ENCODE assay signal across 24 mouse cellular contexts in the genomic region with DNA sequence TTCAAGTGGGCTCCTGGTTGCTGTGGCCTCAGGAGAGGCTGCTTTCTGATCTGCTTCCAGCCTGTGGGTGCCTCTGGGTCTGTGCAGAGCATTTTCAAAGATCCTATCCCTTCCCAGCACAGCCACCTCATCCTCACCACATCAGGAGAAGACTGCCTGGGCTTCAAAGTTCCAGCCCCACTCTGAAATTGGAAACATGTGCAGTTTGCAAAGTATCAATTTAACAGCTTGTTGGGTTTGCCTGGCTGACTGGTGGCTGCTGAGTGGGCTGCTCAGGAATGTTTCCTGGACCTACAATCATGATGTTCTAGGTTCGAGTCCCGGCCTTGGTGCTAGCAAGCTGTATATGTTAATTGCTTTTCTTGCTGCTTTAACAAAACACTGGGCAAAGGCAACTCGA. TPM values are rescaled to one million over a fixed set of nuclear protein-coding genes. Genes with fewer than 3 reads are reported as not detected.
DNase-seq lines count a peak whose midpoint lies in the region; ATAC-seq and TF ChIP-seq lines count a peak whose summit lies in the region.
"Had no signal": no experiment of that assay in that cellular context is flagged by ENCODE, and none has a peak within 500 bp of the region (broad histone marks: within the 10 kb centered on the region; RNA-seq: fewer than 3 reads in every experiment).

No protein-coding gene starts in this region.

- no peaks in the 10 kb centered on the region for H3K36me3 ChIP-seq in hindbrain, embryonic 10.5 days
- H3K36me3 ChIP-seq in hindbrain, embryonic 14.5 days (replicated peaks; ENCODE audit: control insufficient read depth, insufficient read depth) = no peaks in the 10 kb centered on the region
- H3K36me3 ChIP-seq in embryonic facial prominence, embryonic 14.5 days (ENCODE audit: control insufficient read depth, insufficient read depth, low read length) = no peaks in the 10 kb centered on the region
- no peaks in the 10 kb centered on the region for H3K36me3 ChIP-seq in stomach, postnatal 0 days (ENCODE audit: control insufficient read depth, insufficient read depth, low read length)
- H3K36me3 ChIP-seq: embryonic facial prominence, embryonic 12.5 days; heart, embryonic 15.5 days had no signal

- H3K27me3 ChIP-seq in hindbrain, embryonic 10.5 days (ENCODE audit: insufficient read depth, poor library complexity, severe bottlenecking) = 0 out of 2 replicates have a peak, but pooled peaks cover 2% of the 10 kb centered on the region
- no peaks in the 10 kb centered on the region for H3K27me3 ChIP-seq in hindbrain, embryonic 14.5 days (ENCODE audit: control insufficient read depth, insufficient read depth, low read length)
- no peaks in the 10 kb centered on the region for H3K27me3 ChIP-seq in embryonic facial prominence, embryonic 14.5 days (replicated peaks; ENCODE audit: control insufficient read depth, insufficient read depth, low read length)
- H3K27me3 ChIP-seq in stomach, postnatal 0 days (ENCODE audit: control insufficient read depth, insufficient read depth, low read length) = no peaks in the 10 kb centered on the region
- H3K27me3 ChIP-seq: embryonic facial prominence, embryonic 12.5 days; forebrain, embryonic 13.5 days; heart, embryonic 15.5 days had no signal

- H3K27ac ChIP-seq in hindbrain, embryonic 10.5 days = 0 out of 2 replicates have a peak overlapping the region, but pooled peaks have one; percentile 5
- no peak overlapping the region for H3K27ac ChIP-seq in hindbrain, embryonic 14.5 days
- no peak overlapping the region for H3K27ac ChIP-seq in embryonic facial prominence, embryonic 14.5 days (replicated peaks; ENCODE audit: low read depth, low read length)
- H3K27ac ChIP-seq in stomach, postnatal 0 days (replicated peaks) = no peak overlapping the region
- H3K27ac ChIP-seq: embryonic facial prominence, embryonic 12.5 days; forebrain, embryonic 13.5 days; gastrocnemius, adult 2 months; heart, embryonic 15.5 days had no signal

- no peak overlapping the region for H3K9ac ChIP-seq in hindbrain, embryonic 14.5 days
- no peak overlapping the region for H3K9ac ChIP-seq in embryonic facial prominence, embryonic 14.5 days (ENCODE audit: low read depth, low read length)
- H3K9ac ChIP-seq in stomach, postnatal 0 days (ENCODE audit: low read length) = no peak overlapping the region
- H3K9ac ChIP-seq: embryonic facial prominence, embryonic 12.5 days; forebrain, embryonic 13.5 days; forebrain, postnatal 0 days; heart, embryonic 15.5 days had no signal

- no peaks in the 10 kb centered on the region for H3K9me3 ChIP-seq in hindbrain, embryonic 10.5 days
- H3K9me3 ChIP-seq in hindbrain, embryonic 14.5 days (ENCODE audit: control insufficient read depth, low read length) = no peaks in the 10 kb centered on the region
- H3K9me3 ChIP-seq in embryonic facial prominence, embryonic 14.5 days (ENCODE audit: control insufficient read depth, low read length) = no peaks in the 10 kb centered on the region
- H3K9me3 ChIP-seq in stomach, postnatal 0 days (ENCODE audit: control insufficient read depth, low read length) = no peaks in the 10 kb centered on the region
- H3K9me3 ChIP-seq: embryonic facial prominence, embryonic 12.5 days; forebrain, embryonic 13.5 days; heart, embryonic 15.5 days had no signal

- no peak overlapping the region for H3K4me3 ChIP-seq in hindbrain, embryonic 10.5 days
- H3K4me3 ChIP-seq in hindbrain, embryonic 14.5 days (replicated peaks; ENCODE audit: low read length) = no peak overlapping the region
- no peak overlapping the region for H3K4me3 ChIP-seq in embryonic facial prominence, embryonic 14.5 days (ENCODE audit: low read depth, low read length)
- H3K4me3 ChIP-seq in stomach, postnatal 0 days (ENCODE audit: low read depth, low read length) = no peak overlapping the region
- H3K4me3 ChIP-seq: embryonic facial prominence, embryonic 12.5 days; forebrain, embryonic 13.5 days; gastrocnemius, adult 2 months; heart, embryonic 15.5 days had no signal

- no peak overlapping the region for H3K4me2 ChIP-seq in hindbrain, embryonic 14.5 days (replicated peaks)
- no peak overlapping the region for H3K4me2 ChIP-seq in embryonic facial prominence, embryonic 14.5 days (ENCODE audit: low read depth, low read length)
- H3K4me2 ChIP-seq in stomach, postnatal 0 days (replicated peaks; ENCODE audit: low read depth) = no peak overlapping the region
- H3K4me2 ChIP-seq: embryonic facial prominence, embryonic 12.5 days; forebrain, embryonic 13.5 days; heart, embryonic 11.5 days; heart, embryonic 15.5 days had no signal

- no peak for TF ChIP-seq EP300 in stomach, postnatal 0 days (optimal IDR thresholded peaks at IDR 0.05)

- no peak for DNase-seq in hindbrain, embryonic 10.5 days (ENCODE audit: low spot score)
- DNase-seq in hindbrain, embryonic 14.5 days (ENCODE audit: low spot score) = no peak
- DNase-seq in embryo, embryonic 11 days = peak; percentile 12
- DNase-seq in embryonic facial prominence, embryonic 14.5 days (ENCODE audit: low spot score) = peak; percentile 61
- no peak for DNase-seq in ovary, adult 18-20 months (ENCODE audit: low spot score)
- DNase-seq in heart, adult 18-20 months = no peak
- no peak for DNase-seq in stomach, postnatal 0 days (ENCODE audit: low spot score)
- DNase-seq: adrenal gland, adult 2 months; adrenal gland, postnatal 25 days; cerebellum, adult 18-20 months; cerebellum, adult 9-11 months; cerebellum, postnatal 36 days; forebrain, postnatal 0 days; gastrocnemius, adult 2 months; gastrocnemius, postnatal 36 days; heart, adult 11 months; heart, postnatal 14 days had no signal

- TF ChIP-seq CTCF in stomach, postnatal 0 days (IDR thresholded peaks at IDR 0.05; ENCODE audit: low read depth) = no peak

- H3K4me1 ChIP-seq in hindbrain, embryonic 10.5 days (replicated peaks) = peaks cover 13% of the 10 kb centered on the region; the same call in 1 of the 2 replicates
- no peaks in the 10 kb centered on the region for H3K4me1 ChIP-seq in hindbrain, embryonic 14.5 days (replicated peaks; ENCODE audit: control insufficient read depth, insufficient read depth, low read length)
- no peaks in the 10 kb centered on the region for H3K4me1 ChIP-seq in embryonic facial prominence, embryonic 14.5 days (ENCODE audit: control insufficient read depth, insufficient read depth, low read length)
- no peaks in the 10 kb centered on the region for H3K4me1 ChIP-seq in stomach, postnatal 0 days (replicated peaks; ENCODE audit: control insufficient read depth, insufficient read depth)
- H3K4me1 ChIP-seq: embryonic facial prominence, embryonic 12.5 days; forebrain, embryonic 13.5 days; heart, embryonic 15.5 days had no signal

- no peak for ATAC-seq in hindbrain, embryonic 14.5 days (ENCODE audit: low FRiP score)
- no peak for ATAC-seq in embryonic facial prominence, embryonic 14.5 days (ENCODE audit: low read depth)
- no peak for ATAC-seq in stomach, postnatal 0 days (ENCODE audit: low FRiP score, low TSS enrichment)
- ATAC-seq: forebrain, embryonic 13.5 days; forebrain, postnatal 0 days; hindbrain, embryonic 16.5 days; inflammation-experienced regulatory T-cells, adult 6 months; intestine, postnatal 0 days had no signal

- WGBS in hindbrain, embryonic 10.5 days = 69% methylated on average over 3 of the region's 3 CpGs
- WGBS in hindbrain, embryonic 14.5 days = 76% methylated on average over 3 of the region's 3 CpGs
- 55% methylated on average over 3 of the region's 3 CpGs for WGBS in embryonic facial prominence, embryonic 14.5 days
- WGBS in stomach, postnatal 0 days = 61% methylated on average over 3 of the region's 3 CpGs

RNA-seq across cellular contexts. Expression of a gene that starts 49.1 kb away (rescaled TPM):
- polyA plus RNA-seq in hindbrain, embryonic 10.5 days (2016; fragmentation: Nextera tagmentation; extraction: Ambion mirVana) = 166 and 220 TPM in 2 replicates
- 28.1 and 35.6 TPM in 2 replicates for polyA plus RNA-seq in hindbrain, embryonic 14.5 days (2014; fragmentation: Nextera tagmentation; extraction: Ambion mirVana)
- polyA plus RNA-seq in embryonic facial prominence, embryonic 14.5 days (2014; fragmentation: Nextera tagmentation; extraction: Ambion mirVana) = 137 and 146 TPM in 2 replicates
- total RNA-seq in heart, adult 18-20 months (2021) = 10 to 100 TPM; 38.3 to 62.8 TPM
- polyA plus RNA-seq in stomach, postnatal 0 days (2015; fragmentation: Nextera tagmentation; extraction: Ambion mirVana) = 38.7 and 38.9 TPM in 2 replicates

Comparison
In these comparisons a context has a peak if more than half of its experiments do, and no peak if none do; other contexts are left out.
1. DNase-seq: peak in embryo, embryonic 11 days (single experiment) and embryonic facial prominence, embryonic 14.5 days (single experiment); none in hindbrain, embryonic 10.5 days (single experiment), hindbrain, embryonic 14.5 days (single experiment), ovary, adult 18-20 months (single experiment), heart, adult 18-20 months (0 of 2) and stomach, postnatal 0 days (single experiment).